Mouse (Mus musculus): ENCODE results near the gene Adk.

Adk gene

DNA sequence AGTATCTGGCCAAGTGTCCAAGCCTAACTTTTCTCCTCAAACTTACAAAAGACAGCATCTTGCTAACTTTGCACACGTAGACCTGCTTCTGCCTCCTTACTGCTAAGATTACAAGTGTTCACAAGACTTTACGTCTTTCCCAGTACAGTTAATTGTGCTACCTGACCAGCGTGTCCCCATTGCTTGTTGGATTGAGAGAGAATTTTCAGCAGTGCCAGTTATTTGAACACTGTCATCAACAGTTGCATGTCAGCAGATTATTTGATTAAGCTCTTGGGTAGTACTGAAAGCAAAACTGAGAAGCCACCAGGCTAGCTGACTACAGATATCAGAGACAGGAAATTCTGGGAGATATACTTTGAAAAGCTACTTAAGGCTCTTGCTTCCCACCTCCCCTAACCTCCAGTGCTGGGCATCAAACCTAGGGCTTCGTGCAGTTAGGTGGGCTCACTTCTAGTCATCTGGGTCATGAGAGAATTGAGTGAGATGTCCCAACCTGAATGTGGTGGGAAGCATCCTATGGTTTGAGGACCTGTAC lies 50.4 kb downstream of the Adk start:
- DNase-seq = no peak

DNA sequence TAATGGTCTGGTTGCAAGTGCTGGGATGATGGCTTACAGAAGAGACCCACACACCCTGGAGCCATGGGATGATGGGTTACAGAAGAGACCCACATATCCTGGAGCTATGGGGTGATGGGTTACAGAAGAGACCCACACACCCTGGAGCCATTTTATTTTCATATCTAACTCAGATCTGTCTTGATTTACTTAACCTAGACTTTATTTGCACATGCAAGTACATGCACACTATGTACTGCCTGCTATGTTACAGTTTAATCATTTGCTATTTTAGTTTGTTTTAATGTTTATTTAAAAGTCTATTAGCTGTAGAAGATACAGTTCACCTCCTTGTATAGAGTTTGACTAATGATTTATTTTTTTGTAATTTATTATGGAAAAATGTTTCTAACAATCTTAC lies 52.7 kb downstream of the Adk start:
- no peak for DNase-seq

DNA sequence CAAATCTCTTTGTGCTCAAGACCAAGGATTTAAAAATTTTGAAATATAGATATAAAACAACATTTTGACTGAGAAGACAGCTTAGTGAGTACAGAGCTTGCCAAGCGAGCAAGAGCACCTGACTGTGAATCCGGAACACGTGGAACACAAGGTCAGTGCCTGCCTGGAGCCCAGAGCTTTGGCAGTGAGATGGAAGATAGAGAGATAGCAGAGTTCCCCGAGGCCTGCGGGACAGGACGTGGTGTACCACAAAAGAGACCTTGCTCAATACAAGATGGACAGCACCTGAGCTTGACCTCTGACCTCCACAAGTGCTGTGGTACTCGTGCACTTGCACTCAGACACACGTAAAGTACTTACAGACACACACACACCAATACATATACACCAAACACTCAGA lies 54.2 kb downstream of the Adk start:
- no peak for DNase-seq

DNA sequence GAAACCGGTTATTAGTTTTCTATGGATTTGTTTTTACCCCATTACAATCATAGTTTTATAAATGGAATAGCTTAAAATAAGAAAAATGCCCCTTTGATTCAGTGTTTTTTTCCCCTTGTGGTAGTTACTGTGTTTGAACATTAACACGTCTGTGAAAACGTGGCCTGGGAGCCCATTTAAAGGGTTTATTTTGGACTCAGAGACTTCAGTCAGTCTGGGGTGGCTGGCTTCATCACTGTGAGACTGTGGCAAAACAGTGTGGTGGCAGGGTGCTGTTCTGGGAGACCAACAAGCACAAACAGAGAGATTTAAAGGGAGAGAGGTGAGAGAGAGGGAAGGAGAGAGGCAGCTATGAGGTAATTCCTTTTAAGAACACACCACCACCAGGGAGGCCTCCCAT lies 55.2 kb downstream of the Adk start:
- no peak for DNase-seq

DNA sequence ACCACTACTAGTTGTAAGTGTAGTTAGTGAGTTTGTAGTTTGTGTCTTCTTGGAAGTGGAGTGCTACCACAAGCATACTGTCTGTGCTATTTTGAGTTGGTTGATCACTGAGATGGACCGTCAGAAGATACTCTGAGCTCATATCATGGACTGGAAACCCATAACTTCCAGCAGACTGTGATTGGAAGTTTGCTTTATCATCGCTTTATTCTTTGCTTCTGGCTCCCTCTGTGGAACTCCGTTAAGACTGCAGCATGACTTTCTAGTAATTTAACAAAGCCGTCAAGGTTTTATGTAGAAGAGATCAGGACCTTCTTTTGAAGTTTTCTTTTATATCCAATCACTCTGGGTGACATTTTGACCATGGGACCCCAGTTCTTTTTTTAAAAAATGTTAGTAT lies 58.1 kb downstream of the Adk start:
- DNase-seq = no peak

DNA sequence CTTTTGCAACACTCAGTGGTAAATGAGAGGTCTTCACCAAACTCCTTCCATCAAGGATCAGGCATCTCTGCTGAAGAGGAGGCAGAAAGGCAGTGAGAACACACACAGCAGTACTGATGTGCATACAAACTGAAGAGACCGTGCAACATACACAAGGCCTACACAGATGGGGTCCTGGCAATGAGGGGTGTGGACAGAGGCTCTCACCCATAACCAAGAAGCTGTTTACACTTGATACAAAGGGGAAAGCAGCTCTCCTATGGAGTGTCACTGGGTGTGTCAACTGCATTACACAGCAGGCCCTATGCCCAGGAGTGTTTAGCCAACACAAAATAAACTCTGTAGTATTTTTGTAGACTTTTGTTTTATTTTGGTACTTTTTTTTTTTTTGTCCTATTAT lies 59.1 kb downstream of the Adk start:
- DNase-seq = no peak

DNA sequence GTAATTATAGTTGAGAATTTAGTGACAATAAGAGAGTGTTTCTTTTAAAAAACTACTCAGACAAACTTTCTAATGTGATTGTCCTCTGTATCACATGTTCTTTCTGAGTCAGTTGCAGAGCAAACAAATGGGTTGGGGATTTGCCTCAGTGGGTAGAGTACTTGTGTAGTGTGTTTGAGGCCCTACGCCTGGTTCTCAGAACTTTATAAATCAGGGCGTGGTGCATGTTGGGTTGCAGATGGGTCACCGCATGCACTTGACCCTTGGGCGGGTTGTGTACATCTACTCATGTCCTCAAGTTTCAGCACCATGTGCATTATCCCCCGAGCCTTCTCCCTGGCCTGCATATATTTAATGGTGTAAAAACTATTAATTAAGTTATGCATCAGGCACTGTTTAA lies 59.8 kb downstream of the Adk start:
- DNase-seq = no peak

DNA sequence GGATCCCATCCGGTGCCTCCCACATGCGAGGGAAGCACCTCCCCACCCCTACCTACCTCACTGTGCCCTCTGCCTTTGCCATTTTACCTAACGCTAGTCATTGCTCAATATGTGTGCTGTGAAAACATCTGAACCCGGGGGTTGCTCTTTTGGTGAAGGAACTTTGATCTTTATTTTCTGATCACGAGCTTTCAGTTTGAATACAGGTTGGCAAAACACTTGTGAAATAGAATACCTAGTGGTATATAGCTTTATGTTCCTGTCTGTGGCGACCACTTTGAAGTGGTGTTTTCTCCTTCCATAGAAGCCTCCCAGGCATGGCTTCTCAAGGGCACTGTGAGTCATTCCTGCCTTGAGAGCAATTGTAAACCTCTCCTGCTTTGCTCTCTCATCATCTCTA lies 60.4 kb downstream of the Adk start:
- DNase-seq = no peak

DNA sequence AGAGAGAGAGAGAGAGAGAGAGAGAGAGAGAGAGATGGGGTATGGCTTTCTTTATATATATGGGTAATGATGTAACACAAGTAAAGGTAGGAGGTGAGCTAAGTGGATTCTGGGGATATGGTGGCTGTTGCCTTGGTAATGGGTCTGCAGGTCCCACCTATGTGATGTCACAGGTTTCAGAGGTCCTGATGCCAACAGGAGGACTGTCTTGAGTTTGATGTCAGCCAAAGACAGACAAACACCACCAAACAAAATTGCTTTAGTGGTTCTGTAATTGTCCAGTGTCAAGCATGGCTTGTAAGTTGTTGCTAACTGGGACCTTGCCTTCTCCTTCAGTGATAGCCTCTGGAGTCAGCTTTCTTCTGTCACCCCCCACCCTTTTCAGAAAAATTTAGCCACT lies 62.0 kb downstream of the Adk start:
- DNase-seq = no peak

DNA sequence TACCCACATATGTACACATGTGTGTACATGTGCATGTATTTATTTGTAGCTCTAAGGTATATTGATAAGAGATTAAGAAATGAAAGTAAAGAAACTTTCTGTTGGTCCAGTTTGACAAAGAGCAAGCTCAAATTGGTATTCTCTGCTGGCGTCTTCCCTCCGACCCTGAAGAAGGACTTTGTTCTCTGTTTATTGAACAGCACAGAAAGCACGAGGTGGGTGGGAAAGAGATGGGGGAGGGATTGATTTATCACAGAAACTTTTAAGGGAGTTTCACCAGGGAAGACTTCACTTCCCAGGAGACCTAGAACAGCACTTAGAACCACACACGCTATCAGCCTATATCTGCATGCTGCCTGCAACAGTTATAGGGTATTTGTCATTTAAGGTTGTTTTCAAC lies 62.9 kb downstream of the Adk start:
- DNase-seq = no peak

DNA sequence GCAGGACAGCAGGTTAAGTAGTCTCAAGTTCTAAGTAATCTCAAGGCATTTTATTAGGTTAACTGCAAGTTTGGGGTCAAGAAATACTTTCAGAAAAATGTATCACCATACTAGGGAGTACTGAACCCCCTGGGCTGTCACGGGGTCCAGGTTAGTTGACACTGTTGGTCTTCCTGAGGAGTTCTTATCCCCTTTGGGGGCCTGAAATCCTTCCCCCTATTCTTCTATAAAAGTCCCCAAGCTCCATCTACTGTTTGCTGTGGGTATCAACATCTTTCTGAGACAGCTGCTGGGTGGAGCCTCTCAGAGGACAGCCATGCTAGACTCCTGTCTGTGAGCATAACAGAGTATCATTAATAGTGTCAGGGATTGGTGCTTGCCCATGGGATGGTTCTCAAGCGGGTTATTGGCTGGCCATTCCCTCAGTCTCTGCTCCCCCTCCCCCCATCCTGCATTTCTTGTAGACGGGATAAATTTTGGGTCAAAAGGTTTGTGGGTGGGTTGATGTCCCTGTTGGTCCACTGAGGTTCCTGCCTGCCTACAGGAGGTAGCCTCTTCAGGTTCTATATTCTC lies 63.6 kb downstream of the Adk start:
- DNase-seq = no peak

DNA sequence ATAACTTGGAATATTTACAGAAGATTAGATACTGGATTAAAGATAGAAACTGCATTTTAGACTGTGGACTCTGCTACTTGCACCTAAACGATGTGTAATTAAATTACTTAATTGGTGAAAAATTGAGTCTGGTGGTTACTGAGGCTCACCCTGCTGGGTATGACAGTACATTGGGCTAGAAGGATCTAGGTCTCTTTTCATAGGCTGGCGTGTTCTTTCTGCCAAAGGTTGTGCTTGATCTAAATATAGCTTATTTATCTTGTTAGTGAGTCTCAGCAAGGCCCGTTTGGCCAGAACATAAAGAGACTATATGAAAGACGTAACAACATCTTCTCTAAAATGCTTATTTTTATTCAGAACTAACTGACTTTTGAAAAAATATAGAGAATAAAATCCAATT lies 65.7 kb downstream of the Adk start:
- no peak for DNase-seq

DNA sequence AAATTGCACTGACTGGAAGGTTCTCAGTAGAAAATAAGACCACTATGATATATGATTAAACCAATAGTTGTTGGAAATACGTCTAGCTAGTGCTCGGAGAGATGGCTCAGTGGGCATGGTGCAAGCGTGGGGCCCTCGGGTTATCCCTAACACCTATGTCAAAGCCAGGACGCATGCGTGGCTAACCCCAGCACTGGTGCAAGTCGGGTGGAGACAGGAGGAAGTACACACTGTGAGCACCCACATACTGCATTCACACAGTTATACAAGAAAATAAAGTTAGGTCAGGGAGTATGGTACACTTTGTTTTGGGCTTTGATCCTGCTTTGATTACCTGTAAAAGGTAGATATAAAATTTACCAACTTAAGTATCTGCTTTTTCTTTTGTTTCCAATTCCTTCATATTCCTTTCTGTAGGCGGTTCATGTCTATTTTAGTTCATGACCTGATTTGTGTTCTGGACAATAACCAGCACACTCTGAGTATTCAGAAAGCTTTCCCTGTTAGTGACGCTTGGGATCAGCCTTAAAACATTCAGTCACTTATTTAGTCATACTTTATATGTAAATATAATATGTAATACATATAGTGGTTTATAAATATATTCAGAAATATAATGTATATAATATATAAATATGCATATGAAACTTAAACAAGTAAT lies 67.4 kb downstream of the Adk start:
- DNase-seq = no peak

DNA sequence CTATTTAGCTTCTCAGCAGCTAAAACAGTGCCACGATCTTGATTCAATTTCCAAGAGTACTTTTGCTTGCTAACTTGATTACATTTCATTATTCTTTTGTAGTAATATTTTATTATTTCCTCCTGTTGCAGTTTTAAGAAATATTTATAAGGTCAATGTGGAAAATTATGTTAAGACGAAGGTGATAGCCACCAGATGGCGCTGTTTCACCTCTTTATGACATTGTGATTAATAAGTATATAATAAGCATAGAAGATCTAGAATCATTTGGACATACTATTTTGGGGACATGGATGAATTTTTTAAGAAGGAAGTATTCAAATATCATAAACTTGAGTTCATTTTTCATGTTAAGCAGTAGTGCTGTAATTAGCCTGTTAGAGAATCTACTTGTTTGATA lies 68.1 kb downstream of the Adk start:
- DNase-seq = peak; percentile 30

DNA sequence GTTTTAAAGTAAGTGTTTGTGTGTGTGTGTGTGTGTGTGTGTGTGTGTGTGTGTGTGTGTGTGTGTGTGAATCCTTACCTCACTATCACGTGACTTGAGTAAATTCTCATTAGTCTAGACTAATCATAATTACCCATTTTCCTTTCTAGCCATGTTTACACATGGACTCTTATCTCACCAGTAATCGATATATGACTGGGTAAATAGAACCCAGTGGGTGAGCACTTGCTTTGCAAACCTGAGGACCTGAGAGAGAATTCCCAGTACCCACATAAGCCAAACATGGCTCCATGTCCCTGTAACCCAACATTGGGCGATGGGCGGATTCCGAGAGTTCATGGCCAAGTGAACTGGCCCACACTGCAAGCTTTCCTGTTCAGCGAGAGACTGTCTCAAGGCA lies 74.8 kb downstream of the Adk start:
- no peak for DNase-seq

DNA sequence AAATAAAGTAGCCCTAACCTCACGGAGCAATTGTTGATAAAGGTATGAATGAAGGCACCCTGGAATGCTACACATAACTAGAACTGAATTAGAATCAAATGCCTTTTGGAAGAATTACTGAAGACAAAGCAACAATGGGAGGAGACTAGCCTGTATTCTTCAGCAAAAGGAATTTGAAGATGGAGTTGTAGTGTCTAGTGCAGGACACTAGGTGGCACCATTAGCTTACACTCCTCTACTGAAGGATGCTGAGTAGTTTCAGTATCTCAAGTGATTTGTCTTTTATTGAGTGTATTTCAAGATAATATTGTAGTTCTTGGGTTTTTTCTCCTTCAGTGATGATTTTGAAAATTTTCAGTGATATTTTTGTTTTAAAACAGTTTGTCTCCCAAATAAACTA lies 84.5 kb downstream of the Adk start:
- DNase-seq = peak; percentile 52

DNA sequence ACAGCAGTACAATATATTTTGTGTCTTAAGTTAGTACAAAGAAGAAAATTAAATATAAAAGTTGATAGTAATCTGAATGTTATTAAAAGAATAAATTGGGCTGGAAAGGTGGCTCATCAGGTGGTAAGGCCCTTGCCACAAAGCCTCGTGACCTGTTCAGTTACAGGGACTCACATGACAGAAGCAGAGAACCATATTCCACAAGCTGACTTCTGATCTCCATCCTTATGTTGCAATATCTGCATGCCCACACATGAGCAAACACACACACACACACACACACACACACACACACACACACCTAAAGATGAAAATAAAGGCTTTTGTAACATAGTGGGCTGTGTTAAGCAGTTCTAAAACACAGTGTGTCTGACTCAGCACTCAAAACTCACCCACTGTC lies 90.2 kb downstream of the Adk start:
- DNase-seq = no peak

DNA sequence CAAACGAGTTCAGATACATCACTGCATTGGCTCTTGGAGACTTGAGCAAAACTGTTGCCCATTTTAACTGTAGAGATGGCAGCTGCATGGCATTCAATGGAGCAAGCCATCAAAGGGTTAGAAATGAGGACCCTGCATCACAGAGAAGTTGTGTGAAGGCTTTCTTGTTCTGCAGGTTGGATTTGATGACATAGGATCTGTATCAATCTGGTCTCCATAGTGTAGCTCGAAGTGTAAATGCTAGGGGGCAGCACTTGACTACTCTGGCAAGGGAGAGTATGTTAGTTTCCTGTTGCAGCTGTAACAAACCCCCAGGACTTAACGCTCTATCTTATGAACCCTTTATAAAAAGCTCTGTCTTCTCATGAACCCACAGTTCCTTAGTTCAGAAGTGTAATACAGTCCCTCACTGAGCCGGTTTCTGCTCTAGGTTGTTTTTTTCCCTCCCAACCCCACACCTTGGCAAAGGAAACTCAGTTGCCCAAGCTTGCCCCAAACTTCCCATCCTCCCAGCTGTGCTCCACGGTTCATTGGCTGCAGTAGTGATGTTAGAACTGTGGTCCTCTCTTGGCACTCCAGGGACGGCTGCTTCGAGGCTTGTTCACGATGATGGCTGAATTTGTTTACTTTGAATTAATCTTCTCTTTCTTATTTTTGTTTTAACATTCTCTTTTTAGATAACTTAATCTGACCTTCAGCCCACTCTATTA lies 91.2 kb downstream of the Adk start:
- no peak for DNase-seq

DNA sequence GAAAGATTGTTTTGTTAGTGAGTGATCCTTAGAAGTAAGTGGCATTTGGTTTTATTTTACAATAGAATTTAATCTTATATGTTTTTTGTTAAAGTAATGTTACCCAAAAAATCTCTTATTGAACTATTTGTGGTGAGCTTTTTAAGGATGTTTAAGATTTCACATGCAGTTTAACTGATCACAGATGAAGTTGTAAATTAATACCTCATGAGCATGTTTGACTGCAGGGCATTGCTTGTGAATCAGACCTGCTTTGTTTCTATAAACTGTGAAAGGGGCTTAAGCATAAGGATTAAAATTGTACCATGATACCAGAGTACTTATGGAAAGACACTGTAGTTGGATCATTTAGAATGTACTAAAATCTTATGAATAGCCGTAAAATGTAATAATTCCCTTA lies 94.8 kb downstream of the Adk start:
- DNase-seq = no peak

DNA sequence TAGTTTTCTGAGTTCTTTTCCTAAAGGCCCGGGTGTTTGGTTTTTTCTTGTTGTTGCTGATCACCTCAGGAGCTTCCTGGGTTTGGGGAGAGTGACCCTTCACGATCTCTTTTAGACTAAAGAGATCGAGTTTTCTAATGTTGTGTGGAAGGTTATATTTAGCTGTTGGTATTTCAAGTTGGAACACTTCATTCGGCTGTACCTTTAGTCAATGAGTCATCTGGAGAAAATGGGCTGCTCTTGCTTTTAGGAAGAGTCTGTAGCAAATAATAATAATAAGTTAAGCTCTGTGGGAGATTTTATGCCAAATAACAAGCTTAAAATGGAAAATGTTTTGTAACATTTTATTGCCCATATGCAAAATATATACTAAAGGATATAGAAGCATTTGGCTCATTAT lies 97.9 kb downstream of the Adk start:
- DNase-seq = no peak

DNA sequence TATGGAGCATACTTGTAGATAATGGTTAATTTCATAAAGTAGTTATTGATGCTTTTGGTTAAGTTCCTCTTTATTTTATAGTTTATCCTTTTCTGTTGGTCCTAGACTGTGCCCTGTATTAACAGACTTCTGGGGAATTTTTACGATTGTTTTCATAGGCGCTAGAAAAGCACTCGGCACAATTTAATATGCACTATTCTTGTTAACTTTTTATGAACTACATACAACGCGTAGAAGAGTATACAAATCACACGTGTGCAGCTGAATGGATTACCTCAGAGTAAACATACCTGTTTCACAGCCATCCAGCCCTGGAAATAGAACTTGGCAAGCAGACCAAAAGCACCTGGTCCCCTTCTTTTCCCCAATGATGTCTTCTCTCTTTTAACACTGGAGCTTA lies 99.7 kb downstream of the Adk start:
- DNase-seq = no peak

DNA sequence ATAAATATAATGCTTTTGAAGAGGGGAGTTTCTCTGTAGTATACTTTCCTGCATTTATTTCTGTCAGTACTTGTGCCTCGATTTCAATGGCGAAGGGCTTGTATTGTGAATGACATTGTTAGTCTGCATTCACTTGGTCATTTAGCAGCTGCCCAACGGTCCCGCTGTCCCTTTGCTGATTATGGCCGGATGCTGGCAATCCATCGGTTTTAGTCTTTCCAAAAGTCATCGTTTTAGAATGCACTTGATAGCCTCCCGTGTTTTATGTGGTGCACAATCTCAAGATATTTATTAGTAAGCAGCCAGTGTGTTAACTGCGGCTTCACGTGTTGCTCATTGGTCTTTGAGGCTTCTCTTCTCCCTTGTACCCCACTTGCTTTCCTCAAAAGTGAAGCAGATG lies 113.3 kb downstream of the Adk start:
- DNase-seq = no peak

DNA sequence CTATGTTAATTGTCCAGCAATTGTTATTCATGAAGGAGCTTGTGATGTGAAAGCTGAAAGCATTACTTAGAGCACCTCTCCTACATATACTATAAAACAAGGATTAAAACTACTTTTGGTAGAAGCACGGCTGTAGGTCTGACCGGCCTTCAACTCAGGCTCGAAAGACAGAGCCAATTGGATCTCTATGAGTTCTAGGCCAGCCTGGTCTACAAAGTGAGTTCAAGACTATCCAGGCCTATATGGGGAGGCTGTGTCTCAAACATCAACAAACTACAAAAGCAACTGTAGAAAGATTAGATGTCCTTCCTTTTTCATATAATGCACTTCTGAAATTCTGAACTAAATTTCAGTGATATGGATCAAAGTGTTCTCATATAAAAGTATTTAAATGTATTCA lies 113.7 kb downstream of the Adk start:
- DNase-seq = no peak

DNA sequence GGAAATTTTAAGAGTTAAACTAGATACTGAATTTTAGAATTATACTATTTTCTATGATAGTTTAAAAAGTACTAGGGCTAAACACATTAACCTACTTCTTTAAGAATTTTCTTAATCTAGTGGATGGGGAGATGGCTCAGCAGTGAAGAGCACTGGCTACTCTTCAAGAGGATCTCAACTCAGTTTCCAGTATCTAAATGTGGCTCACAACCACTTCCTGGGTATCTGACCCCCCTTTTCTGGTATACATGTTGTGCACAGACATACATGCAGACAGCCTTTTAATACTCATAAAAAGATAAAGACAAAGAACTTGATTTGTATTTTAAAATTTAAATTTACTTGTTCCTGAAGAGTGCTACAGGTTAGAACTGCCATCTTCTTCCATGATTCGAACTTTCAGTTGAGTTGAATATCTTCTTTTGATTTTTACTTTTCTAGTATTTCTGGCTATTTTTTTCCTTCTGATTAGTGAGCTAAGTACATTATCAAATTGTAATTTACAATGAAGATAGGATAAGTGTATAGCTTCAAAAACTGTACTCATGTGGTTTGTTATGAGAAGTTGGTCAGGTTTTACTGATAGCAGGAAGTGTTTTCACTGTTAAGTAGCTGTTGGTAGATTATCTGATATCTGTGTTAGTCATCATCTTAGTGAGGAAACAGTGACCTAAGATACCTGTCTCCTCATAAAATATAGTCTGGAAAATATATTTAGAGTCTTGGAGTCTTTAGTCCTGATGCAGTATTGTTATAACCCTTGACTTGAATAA lies 121.8 kb downstream of the Adk start:
- no peak for DNase-seq
